Mouse (Mus musculus) stomach, embryonic 14.5 days (tissue): ENCODE results near the gene Cacna2d3. TPM values are rescaled to one million over a fixed set of nuclear protein-coding genes. Genes with fewer than 3 reads are reported as not detected.

Experiments
- ATAC-seq: fragments of 200-750 bp; cut with Nextera tagmentation; 2 replicates; pipeline ENCODE4 v1.8.0; 2017; ENCODE audit warnings: low read depth, moderate TSS enrichment; ENCODE audit not compliant: insufficient number of reproducible peaks, insufficient read depth, low FRiP score
- H3K27ac ChIP-seq: fragments of 300-500 bp; sonication (generic); 2 replicates; pipeline ENCODE4 v1.5.1; 2014; ENCODE audit warnings: mild to moderate bottlenecking, low read length, moderate library complexity, mixed read lengths
- H3K27me3 ChIP-seq: fragments of 300-500 bp; sonication (generic); 2 replicates; pipeline ENCODE4 v1.6.1; 2014; ENCODE audit warnings: low read length, control low read depth, mixed read lengths; ENCODE audit not compliant: control insufficient read depth, insufficient read depth
- H3K36me3 ChIP-seq: fragments of 300-500 bp; sonication (generic); 2 replicates; pipeline ENCODE4 v1.6.1; 2014; ENCODE audit warnings: mild to moderate bottlenecking, control low read depth, low read length, moderate library complexity, mixed read lengths; ENCODE audit not compliant: control insufficient read depth, insufficient read depth
- H3K4me1 ChIP-seq: fragments of 300-500 bp; sonication (generic); 2 replicates; pipeline ENCODE4 v1.6.1; 2014; ENCODE audit warnings: low read length, control low read depth, mixed read lengths; ENCODE audit not compliant: control insufficient read depth, insufficient read depth
- H3K4me2 ChIP-seq: fragments of 300-500 bp; sonication (generic); replicated peaks from 2 replicates; pipeline ENCODE4 v1.6.1; 2014; ENCODE audit warnings: low read depth, low read length, control low read depth
- H3K4me3 ChIP-seq: fragments of 300-500 bp; sonication (generic); 2 replicates; pipeline ENCODE4 v1.5.1; 2014; ENCODE audit warnings: low read depth, low read length, control low read depth
- H3K9ac ChIP-seq: fragments of 300-500 bp; sonication (generic); replicated peaks from 2 replicates; pipeline ENCODE4 v1.6.1; 2014; ENCODE audit warnings: low read depth, mild to moderate bottlenecking, control low read depth, low read length, moderate library complexity, mixed read lengths
- H3K9me3 ChIP-seq: fragments of 300-500 bp; sonication (generic); 2 replicates; pipeline ENCODE4 v1.6.1; 2016; ENCODE audit warnings: low read depth, low read length, control low read depth; ENCODE audit not compliant: control insufficient read depth
- WGBS: fragments of 180-500 bp; shearing (Covaris S2); extraction: QIAGEN DNeasy Blood & Tissue Kit; methylation state at CpG from one replicate; pipeline ENCODE4 v1.1.7; 2014; 5-methylcytosine and 5-hydroxymethylcytosine counted together
- polyA plus RNA-seq: library from polyadenylated mRNA; unstranded; fragments of >200 nt; fragmentation: Nextera tagmentation; extraction: Ambion mirVana; gene quantifications from 2 replicates; pipeline ENCODE4 v1.2.1, GENCODE M21; 2014

The Cacna2d3 gene
- polyA plus RNA-seq, 1 experiment from 2014 or later, result 3.5 TPM

- Histone ChIP-seq H3K4me3 (no peak overlapping the region), H3K4me1 (no peaks in the 10 kb centered on the region), H3K9ac (no peak overlapping the region), H3K27ac (no peak overlapping the region), H3K4me2 (no peak overlapping the region), H3K9me3 (no peaks in the 10 kb centered on the region), H3K27me3 (no peaks in the 10 kb centered on the region), H3K36me3 (no peaks in the 10 kb centered on the region)
- ATAC-seq, result no peak
These were observed 525.5 kb downstream of the Cacna2d3 start for GRCm38 (mm10) chr14:29196171-29196570.

- Histone ChIP-seq H3K4me2 (no peak overlapping the region), H3K36me3 (no peaks in the 10 kb centered on the region), H3K4me3 (no peak overlapping the region), H3K27ac (no peak overlapping the region), H3K4me1 (no peaks in the 10 kb centered on the region), H3K27me3 (no peaks in the 10 kb centered on the region), H3K9me3 (no peaks in the 10 kb centered on the region), H3K9ac (no peak overlapping the region)
- 91% methylated on average over 3 of the region's 3 CpGs for WGBS
- ATAC-seq, result no peak
These were observed 530.2 kb downstream of the Cacna2d3 start for GRCm38 (mm10) chr14:29191426-29191825.

GRCm38 (mm10) chr14:29183730-29184129 lies 537.9 kb downstream of the Cacna2d3 start:
- Histone ChIP-seq H3K27ac (no peak overlapping the region), H3K9ac (no peak overlapping the region), H3K9me3 (no peaks in the 10 kb centered on the region), H3K27me3 (no peaks in the 10 kb centered on the region), H3K4me3 (no peak overlapping the region), H3K36me3 (no peaks in the 10 kb centered on the region), H3K4me2 (no peak overlapping the region), H3K4me1 (peaks cover 2% of the 10 kb centered on the region; the same call in 1 of the 2 replicates)
- no peak for ATAC-seq
- 90% methylated on average over 5 of the region's 5 CpGs for WGBS

- no peak for ATAC-seq
- H3K9me3 ChIP-seq, result no peaks in the 10 kb centered on the region
- no peak overlapping the region for H3K4me2 ChIP-seq
- H3K4me1 ChIP-seq, result peaks cover 4% of the 10 kb centered on the region; the same call in 1 of the 2 replicates
- no peak overlapping the region for H3K27ac ChIP-seq
- no peak overlapping the region for H3K4me3 ChIP-seq
- no peaks in the 10 kb centered on the region for H3K27me3 ChIP-seq
- H3K36me3 ChIP-seq, result no peaks in the 10 kb centered on the region
- no peak overlapping the region for H3K9ac ChIP-seq
- 44% methylated on average over 11 of the region's 11 CpGs for WGBS
These were observed 542.2 kb downstream of the Cacna2d3 start for GRCm38 (mm10) chr14:29179397-29179888.

GRCm38 (mm10) chr14:29178695-29179396 lies 542.8 kb downstream of the Cacna2d3 start:
- WGBS, result 23% methylated on average over 15 of the region's 15 CpGs
- Histone ChIP-seq H3K4me2 (no peak overlapping the region), H3K9me3 (no peaks in the 10 kb centered on the region), H3K27me3 (no peaks in the 10 kb centered on the region), H3K9ac (no peak overlapping the region), H3K4me1 (peaks cover 4% of the 10 kb centered on the region; the same call in 1 of the 2 replicates), H3K4me3 (no peak overlapping the region), H3K36me3 (no peaks in the 10 kb centered on the region), H3K27ac (no peak overlapping the region)
- no peak for ATAC-seq

DNA sequence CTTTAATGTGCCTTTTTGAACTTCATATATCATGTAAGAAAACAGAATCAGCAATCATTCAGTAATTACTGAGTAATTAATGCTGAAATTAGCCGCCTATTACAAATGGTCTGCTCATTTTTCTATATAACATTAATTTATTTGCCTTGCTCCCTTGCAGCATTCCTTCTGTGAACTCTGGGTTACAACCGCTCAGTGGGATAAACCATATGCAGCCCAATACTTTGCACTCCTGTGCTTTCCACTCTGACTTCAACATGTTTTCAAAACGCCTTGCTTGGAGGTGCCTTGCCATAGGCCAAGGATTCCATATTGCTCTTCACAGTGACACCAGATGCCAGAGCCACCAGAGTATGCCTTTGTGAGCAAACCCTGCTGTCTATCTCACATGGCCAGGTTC lies 546.9 kb downstream of the Cacna2d3 start:
- H3K4me2 ChIP-seq, result no peak overlapping the region
- H3K4me1 ChIP-seq, result peaks cover 4% of the 10 kb centered on the region; the same call in 1 of the 2 replicates
- H3K27me3 ChIP-seq, result no peaks in the 10 kb centered on the region
- no peak overlapping the region for H3K4me3 ChIP-seq
- no peak overlapping the region for H3K9ac ChIP-seq
- H3K9me3 ChIP-seq, result no peaks in the 10 kb centered on the region
- ATAC-seq, result no peak
- WGBS, result 54% methylated on average over 3 of the region's 3 CpGs
- H3K27ac ChIP-seq, result no peak overlapping the region
- no peaks in the 10 kb centered on the region for H3K36me3 ChIP-seq

DNA sequence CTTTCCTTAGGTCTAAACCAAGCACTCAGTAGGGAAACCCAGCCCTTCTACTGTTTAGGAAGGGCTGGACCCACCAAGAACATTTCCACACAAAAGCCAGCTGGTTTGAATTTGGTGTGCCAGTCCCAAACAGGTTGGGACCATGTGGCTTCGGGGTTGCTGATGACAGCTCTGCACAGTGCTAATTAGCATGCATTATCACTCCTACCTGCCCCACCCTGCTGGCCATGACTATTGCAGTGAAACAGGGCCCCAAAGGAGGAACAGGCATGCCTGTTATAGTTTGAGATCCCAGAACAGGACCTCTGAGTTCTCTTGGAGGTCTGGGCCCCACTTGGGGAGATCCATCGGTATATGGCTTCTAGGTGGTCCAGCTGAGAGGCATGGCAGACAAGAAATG lies 549.5 kb downstream of the Cacna2d3 start:
- Histone ChIP-seq H3K4me1 (no peaks in the 10 kb centered on the region), H3K36me3 (no peaks in the 10 kb centered on the region), H3K9ac (no peak overlapping the region), H3K27me3 (no peaks in the 10 kb centered on the region), H3K4me2 (no peak overlapping the region), H3K27ac (no peak overlapping the region), H3K9me3 (no peaks in the 10 kb centered on the region), H3K4me3 (no peak overlapping the region)
- 91% methylated on average over 2 of the region's 2 CpGs for WGBS
- no peak for ATAC-seq

GRCm38 (mm10) chr14:29164653-29165030 lies 557.0 kb downstream of the Cacna2d3 start:
- WGBS, result 84% methylated on average over 6 of the region's 6 CpGs
- ATAC-seq, result no peak
- H3K27ac ChIP-seq, result no peak overlapping the region
- no peak overlapping the region for H3K4me2 ChIP-seq
- no peaks in the 10 kb centered on the region for H3K27me3 ChIP-seq
- H3K9ac ChIP-seq, result no peak overlapping the region
- H3K36me3 ChIP-seq, result no peaks in the 10 kb centered on the region
- no peak overlapping the region for H3K4me3 ChIP-seq
- no peaks in the 10 kb centered on the region for H3K9me3 ChIP-seq
- H3K4me1 ChIP-seq, result no peaks in the 10 kb centered on the region
